Mouse (Mus musculus) CD4-positive, CD25-positive, alpha-beta regulatory T cell, adult 2 months (primary cell): Measurements from ENCODE around the gene Vmn2r56.
"Not testable (repeated sequence)": the region's sequence is repeated elsewhere in the genome, so short reads cannot be mapped to it uniquely, and the experiment has no call there.

Source experiments
- DNase-seq: peaks from one replicate; pipeline ENCODE4 v3.0.0-alpha.2; 2012; ENCODE audit warnings: low read depth, low spot score

Gene Vmn2r56

DNA sequence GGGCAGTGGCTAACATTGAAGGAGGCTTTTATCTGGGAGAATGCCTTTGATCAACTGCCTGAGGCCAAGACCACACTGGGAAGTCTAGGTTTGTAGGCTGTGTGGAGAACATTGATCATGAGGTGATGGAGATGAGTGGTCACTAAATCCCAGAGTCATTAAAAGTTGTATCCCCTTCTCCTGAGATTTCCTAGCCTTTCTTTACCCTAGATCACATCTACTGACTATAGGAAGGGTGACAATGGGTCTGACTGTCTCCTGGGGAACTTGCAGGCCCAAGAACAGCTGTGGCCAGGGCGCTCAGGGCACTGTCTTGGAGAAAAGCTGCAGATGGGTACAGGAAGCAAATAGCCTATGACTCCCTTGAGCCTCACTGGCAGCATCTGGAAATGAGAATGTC lies at the start of gene Vmn2r56:
Gene Vmn2r56 (minus strand): TSS at position 101 of the 400 bp plus-strand sequence.
- no peak for DNase-seq

DNA sequence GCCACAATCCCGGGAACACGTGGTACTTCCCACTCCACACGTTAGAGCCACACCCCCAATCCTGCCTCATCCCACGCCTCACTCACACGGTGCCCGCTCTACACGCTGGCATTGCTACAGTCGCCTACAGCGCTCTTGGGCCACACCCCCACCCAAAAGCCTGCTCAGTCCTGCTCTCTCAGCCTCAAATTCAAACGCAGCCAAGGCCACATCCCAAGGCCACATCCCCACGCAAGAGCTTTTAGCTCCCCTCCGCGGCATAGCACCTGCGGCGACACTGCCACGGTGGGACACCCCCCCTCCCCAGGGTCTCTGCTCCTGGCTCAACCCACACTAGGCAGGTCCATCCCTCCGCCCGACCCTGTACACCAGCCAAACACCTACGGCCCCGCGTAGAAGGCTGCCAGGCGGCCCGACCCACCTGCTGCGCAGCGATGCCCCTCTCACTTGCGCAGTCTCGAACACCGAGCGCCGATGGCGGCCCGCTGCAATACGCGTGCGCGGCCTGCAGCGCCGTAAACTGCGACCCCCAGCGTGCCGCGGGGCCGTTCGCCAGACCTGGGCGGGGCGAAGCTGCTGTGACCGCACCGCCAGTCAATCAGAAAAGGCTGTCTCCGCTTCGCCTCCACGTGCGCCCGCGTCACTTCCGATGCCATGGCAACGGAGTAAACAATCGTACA lies 45.5 kb upstream of the Vmn2r56 start:
- DNase-seq: peak; percentile 86

DNA sequence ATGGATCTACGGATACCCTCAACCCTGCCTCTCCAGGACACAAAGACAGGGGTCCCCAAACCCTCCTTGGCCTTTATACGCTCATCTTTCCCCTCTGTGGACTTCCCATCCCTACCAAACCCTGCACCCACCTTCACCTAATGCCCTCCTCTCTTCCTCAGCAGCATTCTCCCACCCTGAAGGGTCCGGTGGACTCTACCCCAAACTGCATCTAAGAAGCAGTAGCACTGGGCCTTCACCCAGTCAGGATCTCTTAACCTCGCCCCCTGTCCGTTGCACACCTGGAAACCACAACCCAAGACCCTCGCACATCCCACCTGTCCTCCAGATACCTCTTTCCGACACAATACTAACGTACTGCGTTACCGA lies 45.0 kb upstream of the Vmn2r56 start:
- DNase-seq: no peak

DNA sequence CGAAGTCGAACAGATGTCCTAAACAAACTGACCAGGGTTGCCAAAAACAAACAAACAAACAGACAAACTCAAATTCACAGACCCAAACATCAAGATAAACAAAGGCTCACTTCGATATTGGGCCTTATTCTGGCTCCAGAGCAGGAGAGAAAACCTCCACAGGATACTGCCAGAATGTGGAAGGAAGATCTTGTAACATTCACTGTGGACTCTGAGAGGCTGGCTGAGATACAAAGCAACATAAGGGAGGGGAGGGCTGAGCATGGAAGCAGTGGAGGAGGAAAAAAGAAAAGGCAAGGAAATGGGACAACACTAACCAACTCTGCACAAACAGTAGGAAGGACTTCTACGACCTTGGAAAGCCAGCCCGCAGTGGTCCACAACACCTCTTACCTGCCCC lies 44.3 kb upstream of the Vmn2r56 start:
- DNase-seq: no peak

DNA sequence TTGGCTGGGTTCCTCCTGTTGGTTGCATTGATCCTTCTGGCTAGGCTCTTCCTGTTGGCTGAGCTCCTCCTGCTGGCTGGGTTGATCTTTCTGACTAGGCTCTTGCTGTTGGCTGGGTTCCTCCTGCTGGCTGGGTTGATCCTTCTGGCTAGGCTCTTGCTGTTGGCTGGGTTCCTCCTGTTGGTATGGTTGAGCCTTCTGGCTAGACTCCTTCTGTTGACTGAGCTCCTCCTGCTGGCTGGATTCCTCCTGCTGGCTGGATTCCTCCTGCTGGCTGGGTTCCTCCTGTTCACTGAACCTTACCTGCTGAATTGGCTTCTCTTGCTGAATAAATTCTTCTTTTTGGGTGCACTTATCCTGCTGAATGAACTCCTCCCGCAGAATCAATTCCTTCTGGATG lies 39.8 kb upstream of the Vmn2r56 start:
- no peak for DNase-seq

DNA sequence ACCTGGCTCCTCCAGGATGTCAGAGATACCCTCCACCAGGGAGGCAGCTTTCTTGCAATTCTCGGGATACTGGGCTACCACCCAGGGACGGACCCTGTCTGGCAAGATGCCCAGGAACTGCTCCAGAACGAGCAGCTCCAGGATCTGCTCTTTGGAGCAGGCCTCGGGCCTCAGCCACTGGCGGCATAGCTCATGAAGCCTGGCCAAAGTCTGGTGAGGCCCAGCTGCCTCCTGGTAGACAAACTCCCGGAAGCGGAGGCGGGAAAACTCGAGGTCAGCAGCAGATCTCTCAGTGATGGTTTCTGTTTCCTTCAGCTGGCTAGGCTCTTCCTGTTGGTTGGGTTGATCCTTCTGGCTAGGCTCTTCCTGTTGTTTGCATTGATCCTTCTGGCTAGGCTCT lies 39.3 kb upstream of the Vmn2r56 start:
- no peak for DNase-seq

DNA sequence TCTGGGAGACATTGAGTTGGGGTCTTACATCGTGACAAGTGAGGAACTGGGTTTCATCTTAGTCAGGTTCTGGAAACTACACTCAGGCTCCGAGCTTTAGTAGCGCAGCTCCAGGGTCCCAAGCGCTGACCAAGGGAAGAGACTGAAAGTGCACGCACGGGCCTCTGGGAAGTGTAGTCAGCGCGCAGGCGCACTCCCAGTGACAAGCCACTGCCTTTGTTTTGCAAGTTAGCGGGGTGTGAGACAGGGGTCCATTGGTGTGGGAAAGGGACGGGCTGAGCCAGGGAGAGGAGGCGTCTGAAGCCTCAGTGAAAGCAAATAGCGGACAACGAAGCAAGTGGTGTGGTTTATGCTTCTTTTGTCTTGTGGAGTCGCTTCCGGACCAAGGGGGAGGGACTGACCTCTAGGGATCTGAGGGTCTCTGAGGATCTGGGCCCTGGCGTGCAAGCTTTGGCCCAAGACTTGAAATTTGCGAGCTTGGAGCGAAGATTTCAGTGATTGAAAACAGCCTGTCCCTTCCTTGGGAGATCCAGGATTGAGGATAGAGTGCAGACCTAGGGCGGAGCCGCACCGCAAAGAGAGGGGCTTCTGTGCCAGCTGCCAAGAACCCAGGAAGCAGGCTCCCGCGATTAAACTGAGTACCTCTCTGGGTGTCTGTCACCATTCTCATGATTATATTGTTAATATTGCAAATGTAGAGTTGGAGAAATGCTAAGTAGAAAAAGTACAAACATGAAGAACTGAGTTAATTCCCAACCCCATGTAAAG lies 14.8 kb upstream of the Vmn2r56 start:
- no peak for DNase-seq

DNA sequence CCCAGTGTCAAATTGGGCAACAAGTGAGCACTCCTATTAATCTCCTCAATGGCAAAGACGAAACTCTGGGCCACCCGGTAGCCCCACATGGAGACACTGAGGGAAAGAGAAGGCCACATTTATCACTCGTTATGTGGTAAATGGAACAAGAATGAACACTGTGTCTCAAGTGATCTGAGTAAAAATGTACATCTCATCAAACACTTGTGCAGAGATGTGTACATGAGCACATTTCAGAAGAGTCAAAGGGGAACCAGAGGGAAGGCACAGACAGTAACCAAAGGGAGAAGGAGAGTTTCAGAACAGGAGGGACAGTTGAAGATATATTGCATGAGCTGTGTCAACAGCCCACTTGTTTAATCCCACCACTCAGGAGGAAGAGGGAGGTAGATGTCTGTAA lies 49.9 kb downstream of the Vmn2r56 start, which contains the start of gene Vmn2r55:
Gene Vmn2r55 (minus strand): TSS at position 101 of the 400 bp plus-strand sequence.
- DNase-seq: not testable (repeated sequence)

DNA sequence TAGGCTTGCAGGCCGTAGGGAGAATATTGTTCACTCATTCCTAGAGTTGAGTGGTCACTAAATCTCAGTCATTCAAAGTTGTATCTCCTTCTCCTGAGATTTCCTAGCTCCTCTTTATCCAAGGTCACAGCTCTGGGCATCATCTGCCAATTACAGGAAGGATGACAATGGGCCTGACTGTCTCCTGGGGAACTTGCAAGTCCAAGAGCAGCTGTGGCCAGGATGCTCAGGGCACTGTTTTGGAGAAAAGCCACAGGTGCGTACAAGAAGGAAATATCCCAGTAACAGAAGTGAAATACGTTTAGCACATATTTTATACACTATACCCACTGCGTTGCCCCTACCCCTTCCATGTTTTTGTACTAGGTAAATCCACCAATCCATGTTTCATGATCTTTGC lies 94.6 kb downstream of the Vmn2r56 start, which contains the start of gene Vmn2r54:
Gene Vmn2r54 (minus strand): TSS at position 101 of the 400 bp plus-strand sequence.
- not testable (repeated sequence) for DNase-seq
